In genomic region chr4:120068883-120069581, GRCm38 (mm10) we compare ENCODE assay signal across 37 mouse cellular contexts. TPM values are rescaled to one million over a fixed set of nuclear protein-coding genes. Genes with fewer than 3 reads are reported as not detected.
DNase-seq lines count a peak whose midpoint lies in the region; ATAC-seq and TF ChIP-seq lines count a peak whose summit lies in the region.
"Had no signal": no experiment of that assay in that cellular context is flagged by ENCODE, and none has a peak within 500 bp of the region (broad histone marks: within the 10 kb centered on the region; RNA-seq: fewer than 3 reads in every experiment).

No protein-coding gene starts in this region.

- peaks cover 34% of the 10 kb centered on the region for H3K4me1 ChIP-seq in liver, adult 2 months (ENCODE audit: control insufficient read depth, insufficient read depth, low read length)
- no peaks in the 10 kb centered on the region for H3K4me1 ChIP-seq in liver, embryonic 12.5 days
- H3K4me1 ChIP-seq in heart, embryonic 15.5 days (replicated peaks) = peaks cover 22% of the 10 kb centered on the region
- H3K4me1 ChIP-seq: liver, embryonic 13.5 days had no signal

- H3K9ac ChIP-seq in liver, adult 2 months (ENCODE audit: low read depth, low read length) = no peak overlapping the region
- no peak overlapping the region for H3K9ac ChIP-seq in liver, embryonic 12.5 days
- H3K9ac ChIP-seq in heart, embryonic 15.5 days = no peak overlapping the region
- H3K9ac ChIP-seq: embryonic facial prominence, embryonic 15.5 days; forebrain, embryonic 12.5 days; forebrain, postnatal 0 days; hindbrain, embryonic 14.5 days; limb, embryonic 12.5 days; liver, embryonic 13.5 days; lung, embryonic 14.5 days; neural tube, embryonic 12.5 days had no signal

- DNase-seq in liver, adult 2 months (ENCODE audit: extremely low read depth, low read depth, low spot score) = peak; percentile 77
- peak; percentile 16 for DNase-seq in adipocyte (ENCODE audit: low spot score)
- DNase-seq in lung, adult 18-20 months = no peak
- DNase-seq in layer of hippocampus, postnatal 36 days = no peak
- DNase-seq: adrenal gland, postnatal 10 days; cerebellum, adult 8-10 months; cerebellum, postnatal 25 days; forebrain, postnatal 0 days; kidney, adult 11 months; kidney, postnatal 14 days; layer of hippocampus, adult 9-11 months; liver, embryonic 13.5 days; lung, embryonic 14.5 days; lung, postnatal 14 days had no signal

- no peak overlapping the region for H3K27ac ChIP-seq in liver, adult 2 months (replicated peaks; ENCODE audit: insufficient read depth, low read depth, low read length)
- H3K27ac ChIP-seq in liver, embryonic 12.5 days = no peak overlapping the region
- H3K27ac ChIP-seq in heart, embryonic 15.5 days = peak overlapping the region; percentile 80
- H3K27ac ChIP-seq: embryonic facial prominence, embryonic 10.5 days; embryonic facial prominence, embryonic 15.5 days; forebrain, embryonic 12.5 days; hindbrain, embryonic 14.5 days; limb, embryonic 12.5 days; liver, embryonic 13.5 days; neural tube, embryonic 12.5 days had no signal

- no peak for TF ChIP-seq CTCF in liver, adult 2 months (IDR thresholded peaks at IDR 0.05; ENCODE audit: low read depth, low read length)

- H3K36me3 ChIP-seq in liver, adult 2 months (ENCODE audit: control insufficient read depth, insufficient read depth, low read length) = no peaks in the 10 kb centered on the region
- no peaks in the 10 kb centered on the region for H3K36me3 ChIP-seq in liver, embryonic 12.5 days
- H3K36me3 ChIP-seq in heart, embryonic 15.5 days = no peaks in the 10 kb centered on the region
- H3K36me3 ChIP-seq in myocyte (ENCODE audit: control insufficient read depth, insufficient read depth) = no peaks in the 10 kb centered on the region
- H3K36me3 ChIP-seq: embryonic facial prominence, embryonic 10.5 days; embryonic facial prominence, embryonic 15.5 days; forebrain, embryonic 12.5 days; G1E; limb, embryonic 12.5 days; liver, embryonic 13.5 days; neural tube, embryonic 12.5 days had no signal

- H3ac ChIP-seq in myocyte (ENCODE audit: control insufficient read depth, insufficient read length) = no peak overlapping the region

- H3K27me3 ChIP-seq in liver, adult 2 months (ENCODE audit: control insufficient read depth, insufficient read depth, low read length) = no peaks in the 10 kb centered on the region
- H3K27me3 ChIP-seq in liver, embryonic 12.5 days (replicated peaks) = no peaks in the 10 kb centered on the region
- H3K27me3 ChIP-seq in heart, embryonic 15.5 days = no peaks in the 10 kb centered on the region
- no peaks in the 10 kb centered on the region for H3K27me3 ChIP-seq in myocyte (ENCODE audit: control insufficient read depth, insufficient read depth, insufficient read length)
- H3K27me3 ChIP-seq: embryonic facial prominence, embryonic 15.5 days; forebrain, embryonic 12.5 days; liver, embryonic 13.5 days; neural tube, embryonic 12.5 days had no signal

- H3K9me3 ChIP-seq in liver, embryonic 12.5 days (replicated peaks) = no peaks in the 10 kb centered on the region
- no peaks in the 10 kb centered on the region for H3K9me3 ChIP-seq in heart, embryonic 15.5 days (replicated peaks)
- H3K9me3 ChIP-seq: embryonic facial prominence, embryonic 10.5 days; embryonic facial prominence, embryonic 15.5 days; forebrain, embryonic 12.5 days; limb, embryonic 12.5 days; liver, embryonic 13.5 days; neural tube, embryonic 12.5 days had no signal

- no peak overlapping the region for H3K4me2 ChIP-seq in liver, embryonic 12.5 days
- no peak overlapping the region for H3K4me2 ChIP-seq in heart, embryonic 15.5 days
- H3K4me2 ChIP-seq in myocyte (ENCODE audit: low read depth) = no peak overlapping the region
- H3K4me2 ChIP-seq: embryonic facial prominence, embryonic 15.5 days; forebrain, embryonic 12.5 days; hindbrain, embryonic 14.5 days; limb, embryonic 12.5 days; liver, embryonic 13.5 days; lung, embryonic 14.5 days; neural tube, embryonic 12.5 days had no signal

- no peak for TF ChIP-seq POLR2A in liver, adult 2 months (IDR thresholded peaks at IDR 0.05; ENCODE audit: extremely low read depth, insufficient read depth, low read length)
- TF ChIP-seq POLR2A in myocyte (IDR thresholded peaks at IDR 0.05; ENCODE audit: insufficient read length, low read depth) = no peak

- no peaks in the 10 kb centered on the region for H3K79me2 ChIP-seq in liver, adult 2 months (ENCODE audit: control insufficient read depth, insufficient read depth, low read length)
- H3K79me2 ChIP-seq in myocyte (ENCODE audit: control insufficient read depth, insufficient read depth) = no peaks in the 10 kb centered on the region

- no peak for ATAC-seq in liver, embryonic 12.5 days
- ATAC-seq in heart, embryonic 15.5 days (replicated peaks; ENCODE audit: insufficient number of reproducible peaks, insufficient read depth, low FRiP score, low read depth) = peak; percentile 53; the same call in 1 of the 2 replicates
- ATAC-seq: forebrain, postnatal 0 days; inflammation-experienced regulatory T-cells, adult 6 months; midbrain, embryonic 16.5 days had no signal

- WGBS in liver, adult 2 months = 19% methylated on average over 3 of the region's 3 CpGs
- WGBS in liver, embryonic 12.5 days (ENCODE audit: insufficient replicate concordance) = 59% methylated on average over 3 of the region's 3 CpGs
- 43% methylated on average over 3 of the region's 3 CpGs for WGBS in heart, embryonic 15.5 days

- no peak overlapping the region for H3K4me3 ChIP-seq in liver, adult 2 months (ENCODE audit: insufficient read depth, low read depth, low read length)
- H3K4me3 ChIP-seq in liver, embryonic 12.5 days = no peak overlapping the region
- H3K4me3 ChIP-seq in heart, embryonic 15.5 days = no peak overlapping the region
- no peak overlapping the region for H3K4me3 ChIP-seq in myocyte
- H3K4me3 ChIP-seq: embryonic facial prominence, embryonic 10.5 days; embryonic facial prominence, embryonic 15.5 days; forebrain, embryonic 12.5 days; limb, embryonic 12.5 days; liver, embryonic 13.5 days; neural tube, embryonic 12.5 days had no signal

TF ChIP-seq in myocyte, 11 proteins besides CTCF, POLR2A, EP300 and RAD21:
- TF ChIP-seq MAX (IDR thresholded peaks at IDR 0.05; ENCODE audit: low read depth) = no peak
- no peak for TF ChIP-seq USF1 (IDR thresholded peaks at IDR 0.05; ENCODE audit: low read depth)
- TF ChIP-seq TCF12 (IDR thresholded peaks at IDR 0.05; ENCODE audit: insufficient read depth, poor library complexity, severe bottlenecking) = no peak
- TF ChIP-seq CEBPB (IDR thresholded peaks at IDR 0.05; ENCODE audit: insufficient read depth, poor library complexity, severe bottlenecking) = peak; percentile 71
- TF ChIP-seq TCF3 (IDR thresholded peaks at IDR 0.05; ENCODE audit: insufficient read length, low read depth) = no peak
- peak in 2 of 3 experiments; percentile 51 to 67 for TF ChIP-seq MYOD1 (IDR thresholded peaks at IDR 0.05; ENCODE audit: control insufficient read depth in 1 of 3, insufficient read length in 2 of 3, low read depth in 2 of 3)
- TF ChIP-seq MYOG (IDR thresholded peaks at IDR 0.05; ENCODE audit: control insufficient read depth in 1 of 3, insufficient read depth in 1 of 3, insufficient read length in 2 of 3, low read depth in 2 of 3) = peak in 1 of 3 experiments; percentile 20

RNA-seq across cellular contexts. Expression of gene AL607142.1, which starts 4.2 kb away (rescaled TPM):
- not detected in 2 replicates for total RNA-seq in liver, adult 2 months (2014; rRNA removed)
- not detected in 2 replicates for polyA plus RNA-seq in liver, adult 2 months (2012; rRNA removed)
- not detected in 2 replicates for polyA plus RNA-seq in liver, embryonic 12.5 days (2016; fragmentation: Nextera tagmentation; extraction: Ambion mirVana)
- not detected in 2 replicates for polyA plus RNA-seq in heart, embryonic 15.5 days (2015; fragmentation: Nextera tagmentation; extraction: Ambion mirVana)
- polyA plus RNA-seq in myocyte (2012; fragmentation: generic; extraction: Trizol) = not detected
- not detected for total RNA-seq in layer of hippocampus, postnatal 36 days (2021)
- total RNA-seq: adrenal gland, postnatal 10 days; forebrain, postnatal 0 days; G1E; gastrocnemius, adult 8-10 months; gastrocnemius, postnatal 4 days; heart, postnatal 14 days; left cerebral cortex, adult 18-20 months; left cerebral cortex, postnatal 14 days had no signal
- polyA plus RNA-seq: embryonic facial prominence, embryonic 10.5 days; embryonic facial prominence, embryonic 15.5 days; forebrain, embryonic 12.5 days; forebrain, postnatal 0 days; G1E; hindbrain, embryonic 14.5 days; inflammation-experienced regulatory T-cells, adult 6 months; kidney, embryonic 14.5 days; limb, embryonic 12.5 days; liver, embryonic 13.5 days; lung, embryonic 14.5 days; midbrain, embryonic 16.5 days; neural tube, embryonic 12.5 days; small intestine, adult 2 months; stomach, embryonic 14.5 days; testis, adult 2 months; thymus, postnatal 0 days; urinary bladder, adult 2 months had no signal

Comparison
In these comparisons a context has a peak if more than half of its experiments do, and no peak if none do; other contexts are left out.
1. DNase-seq: peak in liver, adult 2 months (single experiment) and adipocyte (single experiment); none in lung, adult 18-20 months (0 of 2) and layer of hippocampus, postnatal 36 days (0 of 2).